Mouse (Mus musculus) thymus, postnatal 4 days (tissue): ENCODE measurements at regions not wholly inside any gene's neighbourhood (a gene's known extent, or its start where the extent isn't known, plus 50 kb on each side); places are given as distances from the start of the nearest gene placed in this dataset.

ENCODE experiments used
- DNase-seq: peaks from one replicate; pipeline ENCODE4 v3.0.0; 2021

GRCm38 (mm10) chr4:154785282-154785987 is 51.8 kb upstream of the Ttc34 start:
- DNase-seq = no peak

- no peak for DNase-seq
Measured at GRCm38 (mm10) chr4:154787190-154787589, 50.1 kb upstream of the Ttc34 start.
